Mouse (Mus musculus) heart, adult 2 months (tissue): ENCODE measurements around the gene Tns3.

Experiments used
- CTCF ChIP-seq: fragments of 200-600 bp; IDR thresholded peaks from 2 replicates; pipeline ENCODE4 v1.8.1; 2022; ENCODE audit warnings: antibody characterized with exemption, mild to moderate bottlenecking, moderate library complexity
- POLR2A ChIP-seq: fragments of 200-500 bp; IDR thresholded peaks from 2 replicates; pipeline ENCODE4 v1.6.1; 2011; ENCODE audit warnings: mild to moderate bottlenecking, low read depth, low read length, control low read depth; ENCODE audit not compliant: insufficient read depth

DNA sequence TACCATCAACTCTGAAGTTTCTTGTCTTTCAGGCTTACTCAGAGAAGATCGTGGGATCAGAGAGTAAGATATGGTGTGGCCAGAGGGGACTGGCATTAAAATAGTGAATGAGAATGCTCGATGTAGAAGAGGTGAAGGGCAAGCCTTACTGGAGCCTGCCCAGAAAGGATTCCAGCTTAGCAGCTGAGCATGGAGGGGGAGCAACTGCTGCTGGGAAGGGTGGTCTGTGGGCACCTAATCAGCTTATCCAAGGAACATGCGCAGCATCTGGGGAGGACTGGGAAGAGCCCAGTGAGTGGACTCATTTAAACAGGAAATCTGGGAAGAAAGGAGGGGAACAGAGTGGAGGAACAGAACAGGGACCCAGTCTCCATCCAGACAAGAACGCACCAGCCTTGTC is 26.3 kb upstream of the Tns3 start:
- TF ChIP-seq POLR2A (no peak), CTCF (no peak)
